Mouse (Mus musculus): ENCODE data around the gene Xaf1. TPM values are rescaled to one million over a fixed set of nuclear protein-coding genes. Genes with fewer than 3 reads are reported as not detected.

Gene Xaf1
- polyA plus RNA-seq, 1 experiment from 2014 or later, result 1.3 TPM

- Histone ChIP-seq H3K4me2 (replicated peaks; ENCODE audit: low read depth, low read length) (peak overlapping the region; percentile 80), H3K9me3 (ENCODE audit: control insufficient read depth, low read length) (no peaks in the 10 kb centered on the region), H3K4me3 (ENCODE audit: low read depth, low read length) (peak overlapping the region; percentile 40), H3K27ac (ENCODE audit: low read depth, low read length) (no peak overlapping the region), H3K27me3 (ENCODE audit: control insufficient read depth, insufficient read depth, low read length) (no peaks in the 10 kb centered on the region), H3K36me3 (ENCODE audit: control insufficient read depth, insufficient read depth, low read length) (no peaks in the 10 kb centered on the region), H3K9ac (ENCODE audit: low read depth, low read length) (peak overlapping the region; percentile 74), H3K4me1 (replicated peaks; ENCODE audit: control insufficient read depth, insufficient read depth, low read length) (no peaks in the 10 kb centered on the region)
- WGBS, result 11% methylated on average over 42 of the region's 42 CpGs
- ATAC-seq (ENCODE audit: low FRiP score) (peak; percentile 83), DNase-seq (ENCODE audit: low spot score) (peak; percentile 92)
These were observed 60.2 kb downstream of the Xaf1 start for GRCm38 (mm10) chr11:72361385-72362346.

- 39% methylated on average over 10 of the region's 10 CpGs for WGBS
- ATAC-seq (ENCODE audit: low FRiP score) (no peak), DNase-seq (ENCODE audit: low spot score) (peak; percentile 20)
- H3K4me3 ChIP-seq (ENCODE audit: low read depth, low read length), result peak within 1 kb of the TSS; percentile 40
- H3K36me3 ChIP-seq (ENCODE audit: control insufficient read depth, insufficient read depth, low read length), result no peaks in the 10 kb centered on the region
- no peak within 1 kb of the TSS for H3K27ac ChIP-seq (ENCODE audit: low read depth, low read length)
- H3K9ac ChIP-seq (ENCODE audit: low read depth, low read length), result peak within 1 kb of the TSS; percentile 74
- no peaks in the 10 kb centered on the region for H3K27me3 ChIP-seq (ENCODE audit: control insufficient read depth, insufficient read depth, low read length)
- no peaks in the 10 kb centered on the region for H3K4me1 ChIP-seq (replicated peaks; ENCODE audit: control insufficient read depth, insufficient read depth, low read length)
- H3K9me3 ChIP-seq (ENCODE audit: control insufficient read depth, low read length), result no peaks in the 10 kb centered on the region
- H3K4me2 ChIP-seq (replicated peaks; ENCODE audit: low read depth, low read length), result peak within 1 kb of the TSS; percentile 80
These were observed 60.9 kb downstream of the Xaf1 start, which contains the start of gene Tekt1 for GRCm38 (mm10) chr11:72362347-72362741. Gene Tekt1, minus strand, starts transcription at chr11:72362442.

Other genes with a start within 250 kb of the Xaf1 start
- gene Pitpnm3, start 165.9 kb upstream of the Xaf1 start, polyA plus RNA-seq (2014; fragmentation: Nextera tagmentation; extraction: Ambion mirVana), result 0.45 and 0.48 TPM in 2 replicates
- gene Gm43951, start 94.8 kb upstream of the Xaf1 start, polyA plus RNA-seq (2014; fragmentation: Nextera tagmentation; extraction: Ambion mirVana), result 0.11 TPM in 1 of 2 replicates, not detected in the other
- 15.6 and 17.8 TPM in 2 replicates for gene 4933427D14Rik, start 94.2 kb upstream of the Xaf1 start, polyA plus RNA-seq (2014; fragmentation: Nextera tagmentation; extraction: Ambion mirVana)
- 169 and 181 TPM in 2 replicates for gene Txndc17, start 94.1 kb upstream of the Xaf1 start, polyA plus RNA-seq (2014; fragmentation: Nextera tagmentation; extraction: Ambion mirVana)
- 58.8 and 61.7 TPM in 2 replicates for gene Med31, start 86.0 kb upstream of the Xaf1 start, polyA plus RNA-seq (2014; fragmentation: Nextera tagmentation; extraction: Ambion mirVana)
- 0.29 and 0.32 TPM in 2 replicates for gene Slc13a5, start 34.4 kb upstream of the Xaf1 start, polyA plus RNA-seq (2014; fragmentation: Nextera tagmentation; extraction: Ambion mirVana)
- not detected in 2 replicates for gene Fbxo39, start 12.8 kb downstream of the Xaf1 start, polyA plus RNA-seq (2014; fragmentation: Nextera tagmentation; extraction: Ambion mirVana)
- gene Tekt1, start 60.8 kb downstream of the Xaf1 start, polyA plus RNA-seq (2014; fragmentation: Nextera tagmentation; extraction: Ambion mirVana), result 8.7 and 8.9 TPM in 2 replicates
- gene Smtnl2, start 110.1 kb downstream of the Xaf1 start, polyA plus RNA-seq (2014; fragmentation: Nextera tagmentation; extraction: Ambion mirVana), result 4.7 and 8.7 TPM in 2 replicates
- not detected in 2 replicates for gene Ggt6, start 133.9 kb downstream of the Xaf1 start, polyA plus RNA-seq (2014; fragmentation: Nextera tagmentation; extraction: Ambion mirVana)
- 112 and 145 TPM in 2 replicates for gene Mybbp1a, start 139.7 kb downstream of the Xaf1 start, polyA plus RNA-seq (2014; fragmentation: Nextera tagmentation; extraction: Ambion mirVana)
- gene Spns2, start 188.3 kb downstream of the Xaf1 start, polyA plus RNA-seq (2014; fragmentation: Nextera tagmentation; extraction: Ambion mirVana), result 5.3 and 6.2 TPM in 2 replicates
- gene Spns3, start 248.9 kb downstream of the Xaf1 start, polyA plus RNA-seq (2014; fragmentation: Nextera tagmentation; extraction: Ambion mirVana), result not detected in 2 replicates

All from hindbrain, embryonic 11.5 days (tissue).